12 mouse cellular contexts compared by ENCODE assay signal in genomic region chr12:104933217-104933616, GRCm38 (mm10).
DNase-seq lines count a peak whose midpoint lies in the region; ATAC-seq and TF ChIP-seq lines count a peak whose summit lies in the region.
"Had no signal": no experiment of that assay in that cellular context is flagged by ENCODE, and none has a peak within 500 bp of the region (broad histone marks: within the 10 kb centered on the region; RNA-seq: fewer than 3 reads in every experiment).

No protein-coding gene starts in this region.

- ATAC-seq in erythroblast, adult 5-6 weeks (replicated peaks; ENCODE audit: low FRiP score, poor library complexity, severe bottlenecking), result 0 out of 2 replicates have a peak, but pooled peaks have one; percentile 44
- ATAC-seq: intestine, embryonic 15.5 days had no signal

- no peak for DNase-seq in layer of hippocampus, adult 2 months (ENCODE audit: low spot score in 2 of 2)
- DNase-seq in layer of hippocampus, postnatal 10 days (ENCODE audit: low spot score in 2 of 2), result no peak
- DNase-seq in 416B (ENCODE audit: low read depth) (peak; percentile 43), CH12.LX (ENCODE audit: extremely low read depth) (peak; percentile 12)
- no peak for DNase-seq in ovary, postnatal 10 days (ENCODE audit: low spot score)
- no peak for DNase-seq in urinary bladder, adult 2 months (ENCODE audit: low spot score)
- no peak for DNase-seq in heart, adult 8-10 months (ENCODE audit: low spot score)

- no peak overlapping the region for H3K4me2 ChIP-seq in CH12.LX (ENCODE audit: insufficient read depth, low read depth, poor library complexity, severe bottlenecking)
- H3K4me2 ChIP-seq: heart, embryonic 11.5 days; intestine, embryonic 15.5 days had no signal

- peaks cover 54 to 70% of the 10 kb centered on the region in 2 experiments for H3K36me3 ChIP-seq in CH12.LX (replicated peaks in 1 of 2; ENCODE audit: control insufficient read depth in 1 of 2, insufficient read depth in 1 of 2, low read length in 1 of 2)
- H3K36me3 ChIP-seq: forebrain, embryonic 10.5 days; intestine, embryonic 15.5 days had no signal

- TF ChIP-seq POLR2A in CH12.LX (IDR thresholded peaks at IDR 0.05; ENCODE audit: low read depth, low read length), result no peak

- dilution Hi-C loops in CH12.LX (cut with MboI; ENCODE audit: extremely low pct_ligation_motif_present, extremely low pct_unique_long_range_greater_than_20kb, low sequenced_read_pairs), result no loop called here

- H3K9me3 ChIP-seq in CH12.LX (replicated peaks; ENCODE audit: low read length), result peaks cover 7% of the 10 kb centered on the region
- H3K9me3 ChIP-seq: forebrain, embryonic 10.5 days; intestine, embryonic 15.5 days had no signal

- TF ChIP-seq CTCF in layer of hippocampus, adult 2 months (conservative IDR thresholded peaks at IDR 0.05), result peak; percentile 63
- TF ChIP-seq CTCF in CH12.LX (conservative IDR thresholded peaks at IDR 0.05 in 1 of 2, IDR thresholded peaks at IDR 0.05 in 1 of 2; ENCODE audit: low read depth in 2 of 2, low read length in 2 of 2), result peak in 1 of 2 experiments; percentile 54; a peak in 2 of 4 replicates

- TF ChIP-seq RAD21 in CH12.LX (IDR thresholded peaks at IDR 0.05; ENCODE audit: low read depth, low read length), result no peak; the same call in 1 of the 2 replicates

- no peak overlapping the region for H3K4me3 ChIP-seq in layer of hippocampus, adult 2 months
- H3K4me3 ChIP-seq in CH12.LX (replicated peaks in 1 of 3; ENCODE audit: low read depth in 2 of 3, low read length in 2 of 3, poor library complexity in 1 of 3), result no peak overlapping the region
- H3K4me3 ChIP-seq: forebrain, embryonic 10.5 days; intestine, embryonic 15.5 days; myocyte had no signal

- H3K4me1 ChIP-seq in CH12.LX (ENCODE audit: control insufficient read depth in 1 of 2, insufficient read depth in 2 of 2), result no peaks in the 10 kb centered on the region; a peak in 1 of 4 replicates
- H3K4me1 ChIP-seq: forebrain, embryonic 10.5 days; intestine, embryonic 15.5 days had no signal

- H3K27me3 ChIP-seq in CH12.LX (replicated peaks), result no peaks in the 10 kb centered on the region
- H3K27me3 ChIP-seq: intestine, embryonic 15.5 days had no signal

- H3K79me2 ChIP-seq in CH12.LX (replicated peaks; ENCODE audit: control insufficient read depth, extremely low read depth, insufficient read depth, poor library complexity, severe bottlenecking), result no peaks in the 10 kb centered on the region

- no peak overlapping the region for H3K27ac ChIP-seq in layer of hippocampus, adult 2 months
- H3K27ac ChIP-seq in CH12.LX (ENCODE audit: insufficient read depth, low read depth), result no peak overlapping the region
- H3K27ac ChIP-seq: forebrain, embryonic 10.5 days; intestine, embryonic 15.5 days had no signal

- no peak for TF ChIP-seq EP300 in CH12.LX (IDR thresholded peaks at IDR 0.05; ENCODE audit: low read length)

- no peak overlapping the region for H3K9ac ChIP-seq in CH12.LX (ENCODE audit: insufficient read depth, low read depth)
- H3K9ac ChIP-seq: intestine, embryonic 15.5 days had no signal

- in situ Hi-C loops in CH12.LX (cut with MboI; ENCODE audit: low pct_ligation_motif_present, low pct_unique_long_range_greater_than_20kb, low sequenced_read_pairs), result loop anchor here (10.0 to 25.0 kb wide), 2 partner anchors 178 to 496 kb away; partner anchors contain the start of gene Dicer1

TF ChIP-seq in CH12.LX, 34 proteins besides CTCF, POLR2A, EP300 and RAD21:
- no peak for TF ChIP-seq SIN3A (IDR thresholded peaks at IDR 0.05; ENCODE audit: low read length)
- no peak for TF ChIP-seq UBTF (IDR thresholded peaks at IDR 0.05; ENCODE audit: low read depth, low read length)
- TF ChIP-seq SMC3 (IDR thresholded peaks at IDR 0.05; ENCODE audit: low read depth, low read length), result peak; percentile 6; the same call in 1 of the 2 replicates

Comparison
In these comparisons a context has a peak if more than half of its experiments do, and no peak if none do; other contexts are left out.
1. DNase-seq: peak in 416B (single experiment) and CH12.LX (single experiment); none in layer of hippocampus, adult 2 months (0 of 2), layer of hippocampus, postnatal 10 days (0 of 2), ovary, postnatal 10 days (single experiment), urinary bladder, adult 2 months (single experiment) and heart, adult 8-10 months (single experiment).